Mouse (Mus musculus): Measurements from ENCODE around the gene Arrdc3.
"Not testable (repeated sequence)": the region's sequence is repeated elsewhere in the genome, so short reads cannot be mapped to it uniquely, and the experiment has no call there.

Arrdc3 gene

DNA sequence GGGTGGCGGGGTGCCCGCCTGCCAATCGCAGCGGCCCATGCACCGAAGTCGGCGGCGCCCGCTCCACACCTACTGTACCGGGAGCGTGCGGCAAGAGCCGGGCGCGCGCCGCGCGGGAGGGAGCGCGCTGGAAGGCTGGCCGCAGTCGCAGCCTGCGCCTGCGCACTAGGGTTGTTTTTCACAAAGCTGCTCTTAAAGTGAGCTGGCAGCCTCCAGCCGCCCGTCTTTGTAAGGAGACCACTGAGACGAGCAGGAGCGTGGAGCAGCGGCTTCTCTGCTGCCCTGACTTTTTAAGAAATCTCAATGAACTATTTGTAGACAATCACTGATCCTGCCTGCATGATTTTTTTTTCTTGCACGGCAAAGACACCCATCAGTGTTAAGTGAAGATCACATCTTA lies at the start of gene Arrdc3:
TSS of gene Arrdc3 (plus strand) at position 195 of the 400 bp plus-strand sequence.
- no peaks in the 10 kb centered on the region for H3K36me3 ChIP-seq (ENCODE audit: control insufficient read depth, insufficient read depth, low read length, poor library complexity, severe bottlenecking)
- DNase-seq (ENCODE audit: low read depth, low spot score) = peak; percentile 98
- H3K27me3 ChIP-seq (ENCODE audit: control insufficient read depth, insufficient read depth, low read length, poor library complexity, severe bottlenecking) = no peaks in the 10 kb centered on the region

DNA sequence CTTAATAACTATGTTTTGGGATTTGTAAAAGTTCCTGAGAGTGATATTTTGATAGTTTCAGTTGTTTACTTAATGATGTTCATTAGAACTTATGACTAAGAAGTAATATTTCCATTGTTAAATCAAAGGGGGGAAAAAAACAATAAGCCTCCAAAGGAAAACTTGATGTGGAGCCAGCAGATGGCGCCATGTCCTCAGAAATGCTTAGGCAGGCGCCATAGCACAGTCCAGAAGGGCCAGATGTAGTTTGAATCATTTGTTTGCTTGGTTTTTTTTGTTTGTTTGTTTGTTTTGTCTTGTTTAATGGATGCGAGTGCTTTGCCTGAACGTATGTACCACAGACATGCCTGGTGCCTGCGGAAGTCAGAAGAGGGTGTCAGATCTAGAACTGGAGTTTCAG lies 21.0 kb upstream of the Arrdc3 start:
- H3K36me3 ChIP-seq (ENCODE audit: control insufficient read depth, insufficient read depth, low read length, poor library complexity, severe bottlenecking) = no peaks in the 10 kb centered on the region

DNA sequence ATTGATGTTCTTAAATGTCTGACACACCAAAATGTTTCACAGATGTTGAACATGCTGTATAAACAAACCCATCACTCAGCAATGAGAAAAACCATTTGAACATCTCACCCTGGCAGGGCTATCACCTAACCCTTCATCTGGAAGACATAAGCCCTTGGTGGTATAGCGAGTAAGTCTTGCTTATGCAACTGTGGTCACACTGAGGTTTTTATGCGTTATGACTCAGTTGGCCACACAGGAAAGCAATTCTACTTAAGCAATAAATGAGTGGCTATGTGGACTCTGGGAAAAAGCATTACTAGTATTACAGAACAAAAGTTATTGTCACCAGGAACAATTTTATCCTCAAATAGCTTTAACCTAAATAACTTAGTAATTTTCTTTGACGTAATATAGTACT lies 19.0 kb upstream of the Arrdc3 start:
- no peaks in the 10 kb centered on the region for H3K36me3 ChIP-seq (ENCODE audit: control insufficient read depth, insufficient read depth, low read length, poor library complexity, severe bottlenecking)
- DNase-seq (ENCODE audit: low read depth, low spot score) = no peak
- H3K27me3 ChIP-seq (ENCODE audit: control insufficient read depth, insufficient read depth, low read length, poor library complexity, severe bottlenecking) = no peaks in the 10 kb centered on the region

More for the DNA sequence above, 21.0 kb upstream of the Arrdc3 start:
- no peaks in the 10 kb centered on the region for H3K27me3 ChIP-seq (ENCODE audit: control insufficient read depth, insufficient read depth, low read length, poor library complexity, severe bottlenecking)
- peak; percentile 77 for DNase-seq (ENCODE audit: low read depth, low spot score)

DNA sequence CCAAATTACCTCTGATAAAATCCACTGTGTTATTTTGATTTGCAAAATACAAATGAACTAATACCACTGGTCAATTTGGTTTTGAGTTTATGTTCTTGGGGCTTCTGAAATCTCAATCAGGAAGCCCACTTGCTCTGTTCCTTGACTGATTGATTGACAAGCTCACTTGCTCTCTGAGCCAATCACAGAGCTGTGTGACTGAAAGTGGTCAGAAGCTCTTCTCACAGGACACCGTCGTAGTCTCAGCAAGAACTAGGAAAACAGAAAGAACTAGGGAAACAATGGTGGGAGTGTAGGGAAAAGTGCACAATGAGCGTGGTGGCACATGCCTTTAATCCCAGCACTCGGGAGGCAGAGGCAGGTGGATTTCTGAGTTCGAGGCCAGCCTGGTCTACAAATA lies 8.1 kb upstream of the Arrdc3 start:
- Histone ChIP-seq H3K36me3 (ENCODE audit: control insufficient read depth, insufficient read depth, low read length, poor library complexity, severe bottlenecking) (no peaks in the 10 kb centered on the region), H3K27me3 (ENCODE audit: control insufficient read depth, insufficient read depth, low read length, poor library complexity, severe bottlenecking) (no peaks in the 10 kb centered on the region)
- DNase-seq (ENCODE audit: low read depth, low spot score) = no peak

DNA sequence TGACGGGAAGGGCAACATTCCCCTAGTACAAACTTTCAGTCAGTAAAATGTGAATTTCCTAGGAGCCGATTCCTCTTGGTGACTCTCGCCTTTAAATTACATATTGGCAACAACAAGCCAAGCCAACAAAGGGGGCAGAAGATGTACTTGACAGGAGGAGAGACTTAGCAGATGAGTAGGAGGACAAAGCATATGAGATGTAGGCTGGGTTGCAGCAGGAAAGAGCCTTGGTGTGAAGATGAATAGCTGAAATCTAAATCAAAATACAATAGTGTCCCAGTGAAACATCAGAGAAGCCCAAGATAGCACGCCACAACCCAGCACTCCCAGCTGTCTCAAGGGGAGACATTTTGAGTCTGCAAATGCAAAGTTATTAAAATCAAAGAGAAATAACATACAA lies 2.4 kb upstream of the Arrdc3 start:
- no peak for DNase-seq (ENCODE audit: low read depth, low spot score)
- H3K36me3 ChIP-seq (ENCODE audit: control insufficient read depth, insufficient read depth, low read length, poor library complexity, severe bottlenecking) = no peaks in the 10 kb centered on the region
- H3K27me3 ChIP-seq (ENCODE audit: control insufficient read depth, insufficient read depth, low read length, poor library complexity, severe bottlenecking) = no peaks in the 10 kb centered on the region

DNA sequence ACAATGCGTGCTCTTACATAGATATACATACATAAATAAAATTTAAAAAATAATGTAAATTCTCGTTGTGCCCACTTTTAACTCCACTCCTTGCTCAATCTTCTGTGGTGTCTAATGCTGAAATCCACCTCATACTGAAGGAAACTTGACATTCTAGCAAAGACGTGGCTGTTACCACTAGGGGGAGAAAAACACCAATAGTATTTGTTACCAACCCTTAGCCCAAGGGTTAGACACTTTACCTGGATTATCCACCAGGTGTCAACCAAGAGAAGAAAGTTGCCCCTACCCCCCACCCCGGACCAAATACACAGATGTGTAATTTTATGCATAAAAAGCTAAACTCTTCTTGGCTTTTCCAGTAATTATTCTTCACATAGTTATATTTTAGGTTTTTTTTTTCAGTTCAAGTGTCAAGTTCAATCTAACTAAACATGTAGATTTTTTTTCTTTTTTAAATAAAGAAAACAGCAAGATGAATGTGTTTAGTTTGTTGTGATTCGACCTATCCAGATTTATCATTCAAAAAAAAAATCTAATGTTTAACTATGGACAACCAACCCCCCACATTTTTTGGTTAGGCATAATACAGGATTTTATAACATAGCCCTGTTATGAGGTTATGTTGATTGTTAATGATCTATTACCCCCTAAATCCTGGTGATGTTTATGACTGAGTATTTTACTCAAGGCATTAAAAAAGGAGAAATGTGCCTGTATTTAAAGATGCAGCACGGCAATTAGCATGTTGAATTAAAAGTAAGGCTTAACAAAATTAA lies 1.3 kb upstream of the Arrdc3 start:
- DNase-seq (ENCODE audit: low read depth, low spot score) = peak; percentile 92
- H3K27me3 ChIP-seq (ENCODE audit: control insufficient read depth, insufficient read depth, low read length, poor library complexity, severe bottlenecking) = no peaks in the 10 kb centered on the region
- no peaks in the 10 kb centered on the region for H3K36me3 ChIP-seq (ENCODE audit: control insufficient read depth, insufficient read depth, low read length, poor library complexity, severe bottlenecking)

DNA sequence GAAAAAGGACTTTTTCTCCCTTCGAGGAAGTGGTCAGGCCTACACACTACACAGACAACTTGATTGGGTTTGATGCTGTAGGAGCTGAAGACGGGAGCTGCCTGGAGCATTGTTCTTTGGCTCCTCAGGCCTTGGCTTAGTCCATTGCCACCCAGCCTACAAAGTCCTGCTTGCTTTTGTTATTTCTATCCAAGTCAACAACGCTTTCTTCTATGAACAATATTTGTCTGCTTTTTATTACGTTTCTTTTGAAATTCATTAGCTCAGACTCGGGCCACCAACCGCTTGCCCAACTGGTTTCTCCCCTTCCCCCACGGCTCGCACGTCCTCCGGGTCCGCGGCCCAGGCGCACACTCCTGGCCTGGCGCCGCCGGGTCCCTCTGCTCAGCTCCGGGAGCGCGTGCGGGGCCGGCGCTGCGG lies 458 bp upstream of the Arrdc3 start:
- no peaks in the 10 kb centered on the region for H3K36me3 ChIP-seq (ENCODE audit: control insufficient read depth, insufficient read depth, low read length, poor library complexity, severe bottlenecking)
- DNase-seq (ENCODE audit: low read depth, low spot score) = no peak
- no peaks in the 10 kb centered on the region for H3K27me3 ChIP-seq (ENCODE audit: control insufficient read depth, insufficient read depth, low read length, poor library complexity, severe bottlenecking)

DNA sequence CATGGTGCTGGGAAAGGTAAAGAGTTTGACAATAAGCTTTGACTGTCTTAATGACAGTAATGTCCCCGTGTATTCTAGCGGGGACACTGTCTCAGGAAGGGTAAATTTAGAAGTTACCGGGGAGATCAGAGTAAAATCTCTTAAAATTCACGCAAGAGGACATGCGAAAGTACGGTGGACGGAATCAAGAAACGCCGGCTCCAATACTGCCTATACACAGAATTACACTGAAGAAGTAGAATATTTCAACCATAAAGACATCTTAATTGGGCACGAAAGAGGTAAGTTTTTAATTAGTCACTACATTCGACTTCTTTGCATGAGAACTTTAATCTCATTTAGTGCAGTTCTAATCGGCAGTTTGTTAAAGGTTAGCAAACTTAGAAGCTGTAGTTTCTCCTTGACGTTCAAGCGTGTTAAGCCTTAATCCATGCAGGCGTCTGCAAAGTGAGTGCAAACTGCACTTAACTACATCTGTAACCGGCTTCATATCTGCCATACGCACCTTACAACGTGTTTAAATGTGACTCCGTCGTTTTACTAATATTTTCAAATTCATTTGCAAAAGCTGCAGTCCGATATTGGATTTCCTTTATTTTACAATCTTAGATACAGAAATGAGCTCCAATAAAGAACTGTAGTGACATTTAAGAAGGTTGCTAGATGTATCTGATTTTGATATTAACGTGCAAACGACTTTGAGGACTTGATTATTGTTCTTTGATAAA lies 629 bp downstream of the Arrdc3 start:
- no peaks in the 10 kb centered on the region for H3K36me3 ChIP-seq (ENCODE audit: control insufficient read depth, insufficient read depth, low read length, poor library complexity, severe bottlenecking)
- no peaks in the 10 kb centered on the region for H3K27me3 ChIP-seq (ENCODE audit: control insufficient read depth, insufficient read depth, low read length, poor library complexity, severe bottlenecking)
- DNase-seq (ENCODE audit: low read depth, low spot score) = peak; percentile 51

DNA sequence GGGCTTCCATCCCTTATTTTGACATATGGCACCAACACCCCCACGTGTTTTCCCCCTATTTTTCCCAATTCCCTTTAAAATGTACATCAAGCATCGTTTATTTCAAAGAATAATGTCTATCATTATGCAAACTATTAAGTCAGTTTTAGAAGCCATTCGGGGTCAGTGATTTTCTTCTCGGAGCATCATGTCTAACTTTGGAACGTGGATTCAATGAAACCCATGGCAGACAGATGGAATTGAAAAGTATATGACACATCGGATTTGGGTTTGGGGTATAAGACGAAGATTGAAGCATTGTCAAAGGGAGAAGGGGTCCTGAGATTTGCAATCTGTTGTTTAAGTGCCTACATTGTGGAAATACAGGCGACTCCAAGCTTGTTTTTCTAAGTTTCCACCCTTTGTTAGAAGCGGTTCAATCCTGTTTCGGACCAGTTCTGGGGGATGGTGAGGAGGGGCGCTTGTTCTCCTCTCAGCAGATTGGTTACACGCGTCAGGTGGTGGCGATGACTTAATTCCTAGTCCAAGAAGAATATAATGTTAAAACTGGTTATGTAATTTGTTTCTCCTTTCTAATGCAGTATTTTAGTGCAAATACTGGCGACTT lies 1.3 kb downstream of the Arrdc3 start:
- peak; percentile 86 for DNase-seq (ENCODE audit: low read depth, low spot score)
- Histone ChIP-seq H3K36me3 (ENCODE audit: control insufficient read depth, insufficient read depth, low read length, poor library complexity, severe bottlenecking) (no peaks in the 10 kb centered on the region), H3K27me3 (ENCODE audit: control insufficient read depth, insufficient read depth, low read length, poor library complexity, severe bottlenecking) (no peaks in the 10 kb centered on the region)

DNA sequence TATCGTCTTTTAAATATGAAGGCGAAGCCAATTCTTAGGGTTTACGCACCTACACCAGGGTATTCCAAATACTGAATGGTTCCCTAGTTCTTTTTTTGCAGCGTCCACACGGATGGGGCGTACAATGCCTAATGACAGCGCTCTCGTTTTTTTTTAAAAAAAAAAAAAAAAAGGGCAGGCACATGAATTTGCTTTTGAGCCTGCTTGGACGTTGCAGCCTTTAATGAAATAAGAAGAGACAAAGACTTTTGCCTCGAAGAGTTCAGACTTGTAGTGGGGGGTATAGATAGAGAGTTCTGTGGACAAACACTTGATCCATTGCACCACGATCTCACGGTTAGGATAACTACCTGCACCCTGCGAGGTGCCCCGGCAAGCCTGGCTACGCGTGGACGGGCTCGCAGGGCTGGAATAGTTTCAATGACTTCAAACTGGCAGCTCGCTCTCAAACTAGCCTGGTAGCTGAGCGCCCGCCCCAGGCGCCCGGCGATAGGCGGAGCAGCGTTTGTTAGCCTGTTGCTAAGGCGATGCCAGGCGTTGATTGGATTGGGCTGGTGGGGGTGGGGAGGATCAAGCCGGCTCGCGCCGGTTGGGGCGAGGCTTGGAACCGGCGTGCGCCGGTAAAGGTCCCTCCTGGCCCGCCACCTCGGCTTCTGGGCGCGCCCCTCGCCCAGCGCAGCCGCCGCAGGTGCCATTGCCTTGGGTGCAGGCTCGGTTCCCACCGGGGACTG lies 2.1 kb downstream of the Arrdc3 start:
- DNase-seq (ENCODE audit: low read depth, low spot score) = peak; percentile 97
- no peaks in the 10 kb centered on the region for H3K36me3 ChIP-seq (ENCODE audit: control insufficient read depth, insufficient read depth, low read length, poor library complexity, severe bottlenecking)
- H3K27me3 ChIP-seq (ENCODE audit: control insufficient read depth, insufficient read depth, low read length, poor library complexity, severe bottlenecking) = no peaks in the 10 kb centered on the region

DNA sequence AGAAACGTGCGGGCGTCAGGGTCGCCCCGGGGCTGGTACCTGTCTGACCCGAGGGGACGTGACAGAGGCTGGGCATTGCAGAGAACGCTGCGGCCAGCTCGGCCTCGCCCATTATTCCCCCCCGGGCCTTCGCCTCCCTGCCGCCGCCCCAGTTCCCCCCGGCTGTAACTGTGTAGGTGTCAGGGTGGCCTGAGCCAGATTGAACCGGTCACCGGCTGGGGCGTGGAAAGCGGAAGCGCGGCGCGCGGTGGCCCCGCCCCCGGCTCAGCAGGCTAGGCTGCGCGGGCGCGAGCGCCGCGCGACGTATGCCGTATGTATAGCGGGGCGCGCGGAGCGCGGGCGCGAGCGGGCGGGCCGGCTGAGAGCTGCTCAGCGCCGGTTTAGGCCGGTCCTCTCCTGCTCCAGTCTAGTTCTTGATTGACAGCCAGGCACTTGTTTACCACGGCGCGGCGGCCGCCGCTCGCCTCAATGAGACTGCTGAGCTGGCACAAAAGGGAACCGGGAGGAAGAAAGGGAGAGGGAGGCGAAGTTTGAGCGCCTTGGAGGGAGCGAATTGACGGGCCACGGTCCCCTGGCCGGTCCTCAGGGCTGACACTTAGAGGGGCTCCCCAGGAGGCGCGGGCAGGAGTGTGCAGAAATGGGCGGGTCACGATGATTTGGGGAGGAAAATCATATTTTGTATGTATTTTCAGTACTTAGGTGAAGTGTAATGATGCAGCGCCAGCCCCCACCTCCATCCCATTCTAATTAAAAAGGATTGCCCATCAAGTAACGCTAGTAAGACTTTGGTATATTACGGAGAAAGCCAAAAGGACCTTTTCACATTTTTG lies 2.9 kb downstream of the Arrdc3 start:
- Histone ChIP-seq H3K36me3 (ENCODE audit: control insufficient read depth, insufficient read depth, low read length, poor library complexity, severe bottlenecking) (peaks cover 4% of the 10 kb centered on the region; the same call in 1 of the 2 replicates), H3K27me3 (ENCODE audit: control insufficient read depth, insufficient read depth, low read length, poor library complexity, severe bottlenecking) (no peaks in the 10 kb centered on the region)
- DNase-seq (ENCODE audit: low read depth, low spot score) = peak; percentile 98

DNA sequence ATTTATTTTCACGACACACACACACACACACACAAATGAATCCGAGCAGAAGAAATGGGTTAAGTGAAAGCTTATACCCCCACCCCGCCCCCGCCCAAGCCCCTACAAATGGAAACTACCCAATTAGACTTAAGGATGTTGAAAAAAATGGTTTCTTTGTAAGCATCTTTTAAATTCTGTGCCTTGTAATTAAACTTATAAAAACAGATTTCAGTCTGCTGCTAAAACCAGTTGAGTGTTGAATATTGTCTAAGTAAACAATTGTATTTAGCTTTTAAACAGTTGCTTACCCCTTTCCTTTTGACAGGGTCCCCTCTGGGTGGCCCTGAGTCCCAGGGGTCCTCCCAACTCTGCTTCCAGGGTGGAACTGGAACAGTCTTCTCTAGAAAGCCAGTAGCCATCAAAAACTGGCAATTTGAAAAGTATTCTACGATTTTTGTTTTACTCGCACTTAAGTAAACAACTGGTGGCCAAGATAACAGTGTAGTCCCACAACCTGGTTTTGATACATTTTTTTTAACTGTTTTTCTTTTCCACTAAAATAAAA lies 3.6 kb downstream of the Arrdc3 start:
- DNase-seq (ENCODE audit: low read depth, low spot score) = no peak

DNA sequence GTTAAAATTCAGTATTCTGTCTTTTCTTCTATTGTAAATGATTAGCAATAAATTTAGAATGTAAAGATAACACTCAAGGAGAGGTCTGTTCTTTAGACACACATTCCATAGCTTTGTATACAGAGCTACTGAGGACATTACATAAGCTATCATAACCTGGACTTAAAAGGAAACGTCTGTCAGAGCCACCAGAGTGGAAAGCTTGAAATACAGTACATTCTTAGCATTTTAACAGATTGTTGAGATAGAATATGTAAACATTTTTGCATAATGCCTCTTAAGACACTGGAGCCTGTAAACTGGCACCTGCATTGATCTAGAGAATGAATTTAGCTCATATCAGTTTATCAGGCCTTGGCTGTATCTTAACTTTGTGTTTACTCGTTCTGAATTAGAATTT lies 4.7 kb downstream of the Arrdc3 start:
- H3K36me3 ChIP-seq (ENCODE audit: control insufficient read depth, insufficient read depth, low read length, poor library complexity, severe bottlenecking) = peaks cover 9% of the 10 kb centered on the region
- DNase-seq (ENCODE audit: low read depth, low spot score) = no peak
- no peaks in the 10 kb centered on the region for H3K27me3 ChIP-seq (ENCODE audit: control insufficient read depth, insufficient read depth, low read length, poor library complexity, severe bottlenecking)

More for the DNA sequence above, 3.6 kb downstream of the Arrdc3 start:
- Histone ChIP-seq H3K27me3 (ENCODE audit: control insufficient read depth, insufficient read depth, low read length, poor library complexity, severe bottlenecking) (no peaks in the 10 kb centered on the region), H3K36me3 (ENCODE audit: control insufficient read depth, insufficient read depth, low read length, poor library complexity, severe bottlenecking) (peaks cover 7% of the 10 kb centered on the region; the same call in 1 of the 2 replicates)

DNA sequence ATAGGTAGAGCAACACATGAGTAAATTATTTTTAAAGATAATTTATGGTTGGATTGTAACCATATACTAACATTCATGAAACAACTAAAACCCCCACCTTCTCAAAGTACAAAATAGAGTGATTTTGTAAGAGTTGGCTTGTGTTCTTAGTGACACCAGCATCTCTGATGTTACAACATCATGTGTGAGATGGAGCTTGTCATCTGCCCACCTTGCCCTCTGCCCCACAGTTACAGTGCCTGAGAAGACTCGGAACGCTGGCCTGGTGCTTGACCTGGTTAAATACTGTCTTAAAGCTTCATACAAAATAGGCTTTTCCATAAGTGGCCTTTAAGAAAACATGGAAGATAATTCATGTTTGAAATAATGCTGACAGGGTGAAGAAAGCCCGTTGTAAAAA lies 11.7 kb downstream of the Arrdc3 start:
- H3K36me3 ChIP-seq (ENCODE audit: control insufficient read depth, insufficient read depth, low read length, poor library complexity, severe bottlenecking) = peaks cover 14% of the 10 kb centered on the region
- DNase-seq (ENCODE audit: low read depth, low spot score); H3K27me3 ChIP-seq (ENCODE audit: control insufficient read depth, insufficient read depth, low read length, poor library complexity, severe bottlenecking): not testable (repeated sequence)

All from splenic B cell, adult 2 months (primary cell).